Mouse (Mus musculus) gastrocnemius, adult 2 months (tissue): ENCODE data around the gene Gdap1l1. TPM values are rescaled to one million over a fixed set of nuclear protein-coding genes. Genes with fewer than 3 reads are reported as not detected.
A peak's percentile ranks its signal among the peaks of the same experiment; 100 is the strongest.
"Not testable (repeated sequence)": the region's sequence is repeated elsewhere in the genome, so short reads cannot be mapped to it uniquely, and the experiment has no call there.

Experiments
- DNase-seq: peaks from one replicate; pipeline ENCODE4 v3.0.0; 2022
- H3K27ac ChIP-seq: fragments of 200-600 bp; 2 replicates; pipeline ENCODE4 v1.8.1; 2022; ENCODE audit warnings: mild to moderate bottlenecking
- H3K4me3 ChIP-seq: fragments of 200-600 bp; 2 replicates; pipeline ENCODE4 v1.8.1; 2022; ENCODE audit warnings: mild to moderate bottlenecking, moderate library complexity
- CTCF ChIP-seq: fragments of 200-600 bp; IDR thresholded peaks from 2 replicates; pipeline ENCODE4 v1.8.1; 2022; ENCODE audit warnings: antibody characterized with exemption, mild to moderate bottlenecking, moderate library complexity
- intact Hi-C: fragments of 180-260 bp; cut with DNase I; formaldehyde crosslinking; loops from one replicate; pipeline ENCODE4 v1.15.1; 2025
- long read RNA-seq, 2 experiments: library from polyadenylated mRNA; stranded (forward); transcript quantifications; one replicate each; pipeline ENCODE4 v2.0.0; 2021
- total RNA-seq, 2 experiments: library from RNA; stranded (reverse); gene quantifications; 2 replicates each; pipeline ENCODE4 v1.2.3; 2021

Gdap1l1 gene
- total RNA-seq = not detected
- long read RNA-seq, experiment 1 = 0 reads
- long read RNA-seq, experiment 2 = 0 reads

- peak within 1 kb of the TSS; percentile 66 for H3K4me3 ChIP-seq
- TF ChIP-seq CTCF = no peak
These were observed at the start of gene Gdap1l1 for GRCm38 (mm10) chr2:163438246-163438618. Gene Gdap1l1, plus strand, starts transcription at chr2:163438476.

DNA sequence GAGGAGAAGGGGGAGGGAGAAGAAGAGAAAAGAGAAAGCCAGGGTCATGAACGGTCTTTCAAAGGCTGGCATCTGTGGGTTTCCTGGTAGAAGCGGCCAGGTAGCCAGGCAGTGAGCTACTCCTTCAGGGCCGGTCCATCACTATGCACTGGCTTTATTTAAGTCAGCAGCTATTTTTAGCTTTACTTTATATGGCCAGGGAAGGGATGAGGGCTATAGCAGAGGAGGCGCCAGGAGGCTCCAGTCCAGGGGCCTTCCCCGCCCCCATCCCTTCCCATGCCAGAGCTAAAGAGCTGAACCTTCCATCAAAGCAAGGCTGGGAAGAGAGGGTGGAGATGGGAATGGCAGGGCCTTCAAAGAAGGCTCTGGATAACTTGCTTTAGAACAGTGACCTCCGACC is 45.8 kb upstream of the Gdap1l1 start:
- peak; percentile 90 for DNase-seq
- peak overlapping the region; percentile 86 for H3K4me3 ChIP-seq
- intact Hi-C loops = no loop called here
- no peak for TF ChIP-seq CTCF
- H3K27ac ChIP-seq = peak overlapping the region; percentile 93

More at GRCm38 (mm10) chr2:163438246-163438618, at the start of gene Gdap1l1:
- no peak for DNase-seq
- intact Hi-C loops = no loop called here
- no peak within 1 kb of the TSS for H3K27ac ChIP-seq

DNA sequence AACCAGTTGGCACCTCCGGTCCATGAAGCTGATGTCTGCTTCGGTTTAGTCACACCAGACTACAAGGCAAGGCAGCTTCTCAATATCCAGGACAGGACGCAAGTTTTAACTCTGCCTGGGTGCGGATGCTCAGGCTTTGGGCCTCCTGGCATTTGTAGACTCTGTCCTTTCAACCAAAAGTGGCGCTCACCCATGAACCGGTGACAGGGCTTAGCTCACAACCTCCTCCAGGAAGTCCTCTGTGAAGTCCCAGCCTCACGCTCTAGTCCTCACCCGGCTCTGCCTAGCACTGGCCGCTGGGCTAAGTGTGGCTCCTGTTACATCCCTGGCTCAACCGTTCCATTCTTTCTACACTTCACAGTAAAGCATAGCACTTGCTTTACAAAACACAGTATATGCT is 45.0 kb upstream of the Gdap1l1 start:
- DNase-seq = peak; percentile 57
- Histone ChIP-seq H3K4me3 (peak overlapping the region; percentile 86), H3K27ac (peak overlapping the region; percentile 93)
- no peak for TF ChIP-seq CTCF
- intact Hi-C loops = no loop called here

DNA sequence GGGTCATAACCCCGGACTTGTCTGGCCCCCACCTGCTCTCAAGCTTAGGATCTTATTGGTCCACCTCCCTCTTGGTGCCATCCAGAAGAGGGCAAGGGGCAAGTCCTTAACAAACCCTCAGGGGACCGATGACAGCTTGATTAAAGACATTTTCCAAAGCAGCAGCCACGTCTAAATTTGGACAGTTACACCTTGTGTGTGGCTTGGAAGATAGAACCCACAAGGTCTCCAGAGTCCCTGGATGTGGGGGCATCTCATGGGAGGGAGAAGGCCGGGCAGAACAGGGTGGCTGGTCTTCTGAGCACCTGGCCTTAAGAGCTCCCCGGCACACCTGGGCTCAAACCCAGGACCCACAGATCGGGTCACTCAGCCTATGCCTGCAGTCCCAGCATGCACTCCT is 44.3 kb upstream of the Gdap1l1 start:
- DNase-seq = peak; percentile 65
- intact Hi-C loops = no loop called here
- H3K27ac ChIP-seq = peak overlapping the region; percentile 93
- no peak for TF ChIP-seq CTCF
- H3K4me3 ChIP-seq = peak overlapping the region; percentile 86

GRCm38 (mm10) chr2:163394977-163395376 is 43.3 kb upstream of the Gdap1l1 start:
- DNase-seq = peak; percentile 41
- TF ChIP-seq CTCF = no peak
- intact Hi-C loops = no loop called here
- Histone ChIP-seq H3K27ac (peak overlapping the region; percentile 93), H3K4me3 (peak overlapping the region; percentile 86)

- no peak for DNase-seq
- intact Hi-C loops = loop anchor here (1.0 to 2.0 kb wide), 3 partner anchors 18 to 57 kb away; no protein-coding TSS in a partner anchor
These were observed 41.2 kb upstream of the Gdap1l1 start for GRCm38 (mm10) chr2:163397071-163397470.

GRCm38 (mm10) chr2:163397905-163398304 is 40.4 kb upstream of the Gdap1l1 start, which contains the start of gene Jph2:
Gene Jph2, minus strand, starts transcription at chr2:163397993.
- TF ChIP-seq CTCF = peak; percentile 21; the same call in 1 of the 2 replicates
- DNase-seq = peak; percentile 92
- H3K4me3 ChIP-seq = peak within 1 kb of the TSS; percentile 86
- intact Hi-C loops = loop anchor here (1.0 to 2.0 kb wide), 3 partner anchors 19 to 58 kb away; no protein-coding TSS in a partner anchor
- H3K27ac ChIP-seq = peak within 1 kb of the TSS; percentile 93

More at GRCm38 (mm10) chr2:163397071-163397470, 41.2 kb upstream of the Gdap1l1 start:
- Histone ChIP-seq H3K27ac (peak overlapping the region; percentile 93), H3K4me3 (peak overlapping the region; percentile 86)
- TF ChIP-seq CTCF = no peak

- no peak for DNase-seq
- intact Hi-C loops = no loop called here
- H3K27ac ChIP-seq = peak overlapping the region; percentile 93
- no peak for TF ChIP-seq CTCF
- peak overlapping the region; percentile 86 for H3K4me3 ChIP-seq
These were observed 39.5 kb upstream of the Gdap1l1 start for GRCm38 (mm10) chr2:163398770-163399169.

DNA sequence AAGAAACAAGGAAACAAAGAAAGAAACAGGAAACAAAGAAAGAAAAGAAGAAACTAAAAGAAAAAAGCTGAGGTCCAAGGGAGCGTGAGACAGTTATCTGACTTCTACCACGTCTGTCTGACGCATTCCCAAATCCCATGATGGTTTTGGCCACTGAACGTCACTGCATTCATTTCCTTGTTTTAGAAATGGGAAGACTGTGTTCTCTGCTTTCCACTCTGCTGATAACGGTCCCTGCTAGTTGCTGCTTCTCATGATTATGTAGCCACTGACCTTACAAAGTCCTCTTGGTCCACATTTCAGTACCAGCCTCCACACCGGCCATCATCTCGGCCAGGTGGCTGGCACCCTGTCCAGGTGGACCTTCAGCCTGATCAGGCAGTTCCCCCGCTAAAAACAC is 39.1 kb upstream of the Gdap1l1 start:
- Histone ChIP-seq H3K4me3 (no peak overlapping the region), H3K27ac (peak overlapping the region; percentile 93)
- intact Hi-C loops = no loop called here
- DNase-seq = peak; percentile 22
- TF ChIP-seq CTCF = no peak

DNA sequence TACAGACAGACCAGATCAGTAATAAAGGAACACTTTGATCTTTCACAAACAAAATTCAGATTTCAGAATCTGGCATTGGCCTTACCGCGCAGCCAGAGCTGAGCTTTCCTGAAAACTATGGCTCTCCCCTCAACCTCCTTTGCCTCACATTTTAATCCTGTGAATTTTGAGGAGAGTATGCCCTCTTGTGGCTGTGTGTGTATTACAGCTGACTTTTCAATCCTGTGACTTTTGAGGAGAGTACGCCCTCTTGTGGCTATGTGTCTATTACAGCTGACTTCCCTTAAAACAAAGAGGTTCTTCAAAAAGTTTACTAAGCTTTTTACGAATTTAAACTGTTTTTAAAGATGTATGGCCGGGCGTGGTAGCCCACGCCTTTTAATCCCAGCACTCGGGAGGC is 37.1 kb upstream of the Gdap1l1 start:
- no peak for TF ChIP-seq CTCF
- no peak overlapping the region for H3K4me3 ChIP-seq
- DNase-seq = peak; percentile 72
- H3K27ac ChIP-seq = peak overlapping the region; percentile 9; the same call in 1 of the 2 replicates
- intact Hi-C loops = loop anchor here (1.0 to 5.0 kb wide), 4 partner anchors 61 to 349 kb away; partner anchors contain the start of gene Mybl2

DNA sequence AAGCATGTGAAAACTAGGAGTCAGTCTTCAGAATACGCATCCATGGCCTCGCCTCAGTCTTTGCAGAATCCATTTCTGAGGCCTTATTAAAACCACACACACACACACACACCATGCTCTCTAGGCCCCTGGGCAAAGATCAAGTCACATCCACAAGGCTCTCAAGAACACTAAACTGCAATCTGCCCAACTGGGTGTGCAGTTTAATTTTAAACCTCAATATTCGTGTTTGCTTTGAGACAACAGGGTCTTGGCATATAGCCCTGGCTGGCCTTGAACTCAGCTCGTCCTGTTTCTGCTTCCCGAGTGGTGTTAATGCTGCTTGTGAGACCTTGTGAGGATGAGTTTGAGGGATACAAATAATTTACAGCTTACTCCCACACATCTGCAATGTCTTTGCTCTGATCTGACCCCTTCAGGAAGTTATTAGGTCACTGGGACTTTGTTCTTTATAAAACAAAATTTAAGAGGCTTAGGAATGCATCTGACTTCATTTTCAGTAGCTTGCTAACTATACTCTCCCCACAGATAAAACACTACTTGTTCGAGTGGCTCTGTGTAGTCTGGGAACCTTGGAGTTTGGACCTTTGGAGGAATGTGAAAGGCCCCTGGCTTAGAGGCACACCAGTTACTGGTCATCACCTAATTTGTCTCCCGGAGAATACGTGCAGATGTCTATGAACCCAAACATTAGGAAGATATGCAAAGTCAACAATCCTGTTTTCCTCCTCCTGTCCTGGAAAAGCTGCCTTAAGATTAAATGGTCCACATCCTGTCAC is 34.0 kb upstream of the Gdap1l1 start:
- no peak for DNase-seq
- TF ChIP-seq CTCF = no peak
- no peak overlapping the region for H3K27ac ChIP-seq
- H3K4me3 ChIP-seq = no peak overlapping the region
- intact Hi-C loops = loop anchor here (5.0 kb wide), 1 partner anchor 352 kb away; the partner anchor contains the start of gene Mybl2

- intact Hi-C loops = loop anchor here (5.0 kb wide), 1 partner anchor 478 kb away; the partner anchor contains the start of gene Srsf6
- H3K27ac ChIP-seq = peak overlapping the region; percentile 93
- no peak overlapping the region for H3K4me3 ChIP-seq
- no peak for TF ChIP-seq CTCF
- DNase-seq = no peak
These were observed 28.1 kb upstream of the Gdap1l1 start for GRCm38 (mm10) chr2:163410211-163410610.

DNA sequence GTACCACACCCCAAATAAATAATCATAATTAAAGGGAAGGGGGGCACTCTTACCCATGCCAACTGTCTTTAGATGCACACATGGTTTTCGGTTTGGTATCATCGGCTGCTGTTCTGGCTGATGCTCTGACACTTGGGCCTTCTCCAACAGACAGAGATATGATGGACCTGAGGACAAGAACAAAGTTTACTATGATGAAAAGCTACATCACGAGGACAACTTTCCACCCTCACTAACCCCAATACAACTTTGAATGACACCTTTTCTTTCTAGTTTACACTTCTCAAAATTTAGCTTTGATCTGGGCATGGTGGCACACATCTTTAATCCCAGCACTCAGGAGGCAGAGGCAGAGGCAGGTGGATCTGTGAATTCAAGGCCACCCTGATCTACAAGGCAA is 26.9 kb upstream of the Gdap1l1 start:
- intact Hi-C loops = loop anchor here (5.0 kb wide), 1 partner anchor 479 kb away; the partner anchor contains the start of gene Srsf6
- H3K4me3 ChIP-seq = peak overlapping the region; percentile 34
- not testable (repeated sequence) for DNase-seq
- H3K27ac ChIP-seq = peak overlapping the region; percentile 93
